Mouse (Mus musculus) liver, embryonic 16.5 days (tissue): Measurements from ENCODE around the gene Hic2. TPM values are rescaled to one million over a fixed set of nuclear protein-coding genes. Genes with fewer than 3 reads are reported as not detected.

ENCODE experiments used
- ATAC-seq: fragments of 200-750 bp; cut with Nextera tagmentation; 2 replicates; pipeline ENCODE4 v1.8.0; 2017; ENCODE audit warnings: low read depth, mild to moderate bottlenecking, moderate number of reproducible peaks, moderate library complexity
- H3K27ac ChIP-seq: fragments of 300-500 bp; sonication (generic); 2 replicates; pipeline ENCODE4 v1.5.1; 2014; ENCODE audit warnings: mild to moderate bottlenecking, low read length
- H3K27me3 ChIP-seq: fragments of 300-500 bp; sonication (generic); 2 replicates; pipeline ENCODE4 v1.6.1; 2014; ENCODE audit warnings: low read depth, low read length, mixed read lengths; ENCODE audit not compliant: control insufficient read depth, insufficient read depth
- H3K36me3 ChIP-seq: fragments of 300-500 bp; sonication (generic); 2 replicates; pipeline ENCODE4 v1.6.1; 2014; ENCODE audit warnings: mild to moderate bottlenecking; ENCODE audit not compliant: control insufficient read depth, insufficient read depth
- H3K4me1 ChIP-seq: fragments of 300-500 bp; sonication (generic); 2 replicates; pipeline ENCODE4 v1.6.1; 2014; ENCODE audit warnings: low read depth, low read length, mixed read lengths; ENCODE audit not compliant: control insufficient read depth
- H3K4me2 ChIP-seq: fragments of 300-500 bp; sonication (generic); 2 replicates; pipeline ENCODE4 v1.6.1; 2014; ENCODE audit warnings: low read depth, low read length, mixed read lengths
- H3K4me3 ChIP-seq: fragments of 300-500 bp; sonication (generic); 2 replicates; pipeline ENCODE4 v1.5.1; 2014; ENCODE audit warnings: low read depth, mild to moderate bottlenecking, low read length
- H3K9ac ChIP-seq: fragments of 300-500 bp; sonication (generic); 2 replicates; pipeline ENCODE4 v1.6.1; 2014; ENCODE audit warnings: low read depth, low read length
- H3K9me3 ChIP-seq: fragments of 300-500 bp; sonication (generic); replicated peaks from 2 replicates; pipeline ENCODE4 v1.6.1; 2016; ENCODE audit warnings: low read length; ENCODE audit not compliant: control insufficient read depth
- WGBS: fragments of 180-500 bp; shearing (Covaris S2); extraction: QIAGEN DNeasy Blood & Tissue Kit; methylation state at CpG from one replicate; pipeline ENCODE4 v1.1.7; 2014; ENCODE audit not compliant: insufficient replicate concordance; 5-methylcytosine and 5-hydroxymethylcytosine counted together
- polyA plus RNA-seq: library from polyadenylated mRNA; unstranded; fragments of >200 nt; fragmentation: Nextera tagmentation; extraction: Ambion mirVana; gene quantifications from 2 replicates; pipeline ENCODE4 v1.2.1, GENCODE M21; 2015

Hic2 gene
- polyA plus RNA-seq, 1 experiment from 2014 or later, result 3.4 TPM

GRCm38 (mm10) chr16:17312531-17312930, 79.2 kb downstream of the Hic2 start:
- H3K4me3 ChIP-seq, result no peak overlapping the region
- 67% methylated on average over 5 of the region's 5 CpGs for WGBS
- no peak overlapping the region for H3K4me2 ChIP-seq
- H3K4me1 ChIP-seq, result no peaks in the 10 kb centered on the region
- no peaks in the 10 kb centered on the region for H3K9me3 ChIP-seq
- no peaks in the 10 kb centered on the region; the same call in none of the 2 replicates for H3K36me3 ChIP-seq
- H3K27me3 ChIP-seq, result no peaks in the 10 kb centered on the region
- no peak for ATAC-seq
- no peak overlapping the region for H3K9ac ChIP-seq
- no peak overlapping the region for H3K27ac ChIP-seq

Other genes starting within 250 kb of the Hic2 start
- 0.68 and 0.93 TPM in 2 replicates for gene Ypel1, start 163.9 kb upstream of the Hic2 start, polyA plus RNA-seq
- gene Ppil2, start 122.3 kb upstream of the Hic2 start, polyA plus RNA-seq, result 52.5 and 55.9 TPM in 2 replicates
- 13.1 and 14.8 TPM in 2 replicates for gene 2610318N02Rik, start 108.4 kb upstream of the Hic2 start, polyA plus RNA-seq
- 43.3 and 45.5 TPM in 2 replicates for gene Sdf2l1, start 101.2 kb upstream of the Hic2 start, polyA plus RNA-seq
- 5.3 and 5.6 TPM in 2 replicates for gene Ydjc, start 89.0 kb upstream of the Hic2 start, polyA plus RNA-seq
- gene Ccdc116, start 86.3 kb upstream of the Hic2 start, polyA plus RNA-seq, result 0.14 and 0.45 TPM in 2 replicates
- gene Ube2l3, start 30.9 kb upstream of the Hic2 start, polyA plus RNA-seq, result 164 and 179 TPM in 2 replicates
- gene Rimbp3, start 25.0 kb upstream of the Hic2 start, polyA plus RNA-seq, result 0.04 and 0.05 TPM in 2 replicates
- gene Tmem191c, start 42.5 kb downstream of the Hic2 start, polyA plus RNA-seq, result 2.9 and 4.0 TPM in 2 replicates
- gene Serpind1, start 97.8 kb downstream of the Hic2 start, polyA plus RNA-seq, result 242 and 251 TPM in 2 replicates
- 8.7 and 10.1 TPM in 2 replicates for gene Snap29, start 172.4 kb downstream of the Hic2 start, polyA plus RNA-seq
- 13.5 and 15.2 TPM in 2 replicates for gene Pi4ka, start 172.7 kb downstream of the Hic2 start, polyA plus RNA-seq
- gene Crkl, start 218.4 kb downstream of the Hic2 start, polyA plus RNA-seq, result 27.2 and 27.9 TPM in 2 replicates